Mouse (Mus musculus) bone marrow macrophage, adult 2 months (primary cell): ENCODE measurements at regions not wholly inside any gene's neighbourhood (a gene's known extent, or its start where the extent isn't known, plus 50 kb on each side); places are given as distances from the start of the nearest gene placed in this dataset.

ENCODE experiments used
- CTCF ChIP-seq: IDR thresholded peaks from 2 replicates; pipeline ENCODE4 v1.5.1; 2012; ENCODE audit warnings: low read depth, mild to moderate bottlenecking, low read length, moderate library complexity
- POLR2A ChIP-seq: IDR thresholded peaks from 2 replicates; pipeline ENCODE4 v1.6.1; 2012; ENCODE audit warnings: mild to moderate bottlenecking, low read depth, low read length, borderline replicate concordance

DNA sequence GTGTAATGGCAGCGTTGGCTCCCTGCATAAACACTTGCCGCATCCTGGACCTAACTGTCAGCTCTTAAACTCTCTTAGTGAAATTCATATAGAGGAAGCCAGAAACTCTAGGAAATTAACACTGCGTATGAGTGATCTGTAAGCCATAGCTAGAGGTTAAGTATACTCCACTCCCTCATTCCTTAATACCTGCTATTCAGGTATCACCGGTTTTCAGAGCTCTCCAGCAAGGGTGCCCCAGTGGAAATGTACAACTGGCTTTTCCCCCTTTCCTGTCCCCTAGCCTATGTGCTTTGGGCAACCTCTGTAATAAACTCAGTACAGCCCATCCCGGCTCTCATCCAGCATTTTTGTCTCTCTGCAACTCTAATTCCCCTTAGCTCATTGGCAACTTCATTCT, 164.8 kb upstream of the Habp2 start:
- TF ChIP-seq POLR2A (no peak), CTCF (no peak)
